Mouse (Mus musculus) MEL (cell line): ENCODE results near the gene Klri2. TPM values are rescaled to one million over a fixed set of nuclear protein-coding genes. Genes with fewer than 3 reads are reported as not detected.

Source experiments
- DNase-seq: peaks from one replicate; pipeline ENCODE4 v3.0.0; 2011; ENCODE audit warnings: low read depth, low spot score
- H3K27ac ChIP-seq: 2 replicates; pipeline ENCODE4 v1.5.1; 2012; ENCODE audit warnings: low read depth, mild to moderate bottlenecking, control low read depth, low read length, moderate library complexity; ENCODE audit not compliant: control insufficient read depth
- H3K27me3 ChIP-seq, 2 experiments: fragments of 150-350 bp in 1 of 2; sonication (generic) in 1 of 2; 2 replicates each; pipeline ENCODE4 v1.6.1; 2012; ENCODE audit warnings: low read length in 2 of 2, mild to moderate bottlenecking in 2 of 2, improper control_type of control experiment in 1 of 2, moderate library complexity in 1 of 2; ENCODE audit not compliant: insufficient read depth in 2 of 2, control insufficient read depth in 1 of 2
- H3K36me3 ChIP-seq, 2 experiments: 2 replicates each; pipeline ENCODE4 v1.6.1; 2012 to 2014; ENCODE audit warnings: low read length in 2 of 2, improper control_type of control experiment in 1 of 2, inconsistent platforms in 1 of 2, mild to moderate bottlenecking in 1 of 2; ENCODE audit not compliant: insufficient read depth in 2 of 2, control insufficient read depth in 1 of 2
- H3K4me1 ChIP-seq, 2 experiments: fragments of 150-350 bp in 1 of 2; sonication (generic) in 1 of 2; 2 replicates each; pipeline ENCODE4 v1.6.1; 2012; ENCODE audit warnings: low read length in 2 of 2, improper control_type of control experiment in 1 of 2, mild to moderate bottlenecking in 1 of 2; ENCODE audit not compliant: insufficient read depth in 2 of 2, control insufficient read depth in 1 of 2
- H3K4me3 ChIP-seq, 2 experiments: fragments of 150-350 bp in 1 of 2; sonication (generic) in 1 of 2; 2 replicates each; pipeline ENCODE4 v1.5.1; 2012; ENCODE audit warnings: low read depth in 2 of 2, low read length in 2 of 2, mild to moderate bottlenecking in 2 of 2, moderate library complexity in 2 of 2, control low read depth in 1 of 2, improper control_type of control experiment in 1 of 2; ENCODE audit not compliant: control insufficient read depth in 1 of 2, insufficient read depth in 1 of 2
- H3K79me2 ChIP-seq: 2 replicates; pipeline ENCODE4 v1.6.1; 2012; ENCODE audit warnings: mild to moderate bottlenecking, low read length, moderate library complexity; ENCODE audit not compliant: control insufficient read depth, poor library complexity, insufficient read depth
- H3K9ac ChIP-seq: 2 replicates; pipeline ENCODE4 v1.6.1; 2012; ENCODE audit warnings: low read depth, mild to moderate bottlenecking, control low read depth, low read length, moderate library complexity; ENCODE audit not compliant: control insufficient read depth, poor library complexity, severe bottlenecking
- H3K9me3 ChIP-seq: fragments of 150-350 bp; sonication (generic); replicated peaks from 2 replicates; pipeline ENCODE4 v1.6.1; 2012; ENCODE audit warnings: mild to moderate bottlenecking, low read length, improper control_type of control experiment, moderate library complexity; ENCODE audit not compliant: insufficient read depth
- CHD1 ChIP-seq: IDR thresholded peaks from 2 replicates; pipeline ENCODE4 v1.6.1; 2012; ENCODE audit warnings: low read depth, mild to moderate bottlenecking, inconsistent platforms, low read length, improper control_type of control experiment
- CHD2 ChIP-seq: IDR thresholded peaks from 2 replicates; pipeline ENCODE4 v1.6.1; 2011; ENCODE audit warnings: low read length, improper control_type of control experiment
- GABPA ChIP-seq: IDR thresholded peaks from 2 replicates; pipeline ENCODE4 v1.6.1; 2012; ENCODE audit warnings: low read depth, mild to moderate bottlenecking, inconsistent platforms, low read length, improper control_type of control experiment, moderate library complexity
- GATA1 ChIP-seq: IDR thresholded peaks from 2 replicates; pipeline ENCODE4 v1.6.1; 2011; ENCODE audit warnings: low read depth, low read length, improper control_type of control experiment
- JUND ChIP-seq: IDR thresholded peaks from 2 replicates; pipeline ENCODE4 v1.6.1; 2011; ENCODE audit warnings: low read depth, mild to moderate bottlenecking, improper control_type of control experiment, low read length
- KAT2A ChIP-seq: conservative IDR thresholded peaks from 2 replicates; pipeline ENCODE4 v1.6.1; 2012; ENCODE audit warnings: low read depth, low read length, improper control_type of control experiment, inconsistent platforms
- MYB ChIP-seq: IDR thresholded peaks from 2 replicates; pipeline ENCODE4 v1.6.1; 2011; ENCODE audit warnings: mild to moderate bottlenecking, low read depth, low read length, improper control_type of control experiment
- MYC ChIP-seq: IDR thresholded peaks from 2 replicates; pipeline ENCODE4 v1.6.1; 2011; ENCODE audit warnings: low read depth, mild to moderate bottlenecking, low read length, improper control_type of control experiment, moderate library complexity
- POLR2A ChIP-seq, 2 experiments: IDR thresholded peaks; 2 replicates each; pipeline ENCODE4 v1.6.1; 2011 to 2012; ENCODE audit warnings: low read length in 2 of 2, mild to moderate bottlenecking in 2 of 2, control low read depth in 1 of 2, improper control_type of control experiment in 1 of 2, low read depth in 1 of 2, moderate library complexity in 1 of 2; ENCODE audit not compliant: control insufficient read depth in 1 of 2, insufficient read depth in 1 of 2, poor library complexity in 1 of 2
- POLR2AphosphoS2 ChIP-seq: IDR thresholded peaks from 2 replicates; pipeline ENCODE4 v1.6.1; 2011; ENCODE audit warnings: low read length, improper control_type of control experiment
- RCOR1 ChIP-seq: IDR thresholded peaks from 2 replicates; pipeline ENCODE4 v1.6.1; 2012; ENCODE audit warnings: low read depth, mild to moderate bottlenecking, inconsistent platforms, low read length, improper control_type of control experiment
- TAL1 ChIP-seq: IDR thresholded peaks from 2 replicates; pipeline ENCODE4 v1.6.1; 2012; ENCODE audit warnings: mild to moderate bottlenecking, inconsistent platforms, low read length, moderate library complexity, mixed read lengths
- TBP ChIP-seq: IDR thresholded peaks from 2 replicates; pipeline ENCODE4 v1.8.0; 2011; ENCODE audit warnings: low read depth, low read length, improper control_type of control experiment
- TCF12 ChIP-seq: IDR thresholded peaks from 2 replicates; pipeline ENCODE4 v1.6.1; 2014; ENCODE audit warnings: low read depth, mild to moderate bottlenecking, inconsistent platforms, low read length, improper control_type of control experiment, moderate library complexity
- USF1 ChIP-seq: IDR thresholded peaks from 2 replicates; pipeline ENCODE4 v1.6.1; 2014; ENCODE audit warnings: low read depth, mild to moderate bottlenecking, inconsistent platforms, low read length, improper control_type of control experiment, moderate library complexity
- USF2 ChIP-seq, 2 experiments: IDR thresholded peaks; 2 replicates each; pipeline ENCODE4 v1.6.1; 2011 to 2012; ENCODE audit warnings: improper control_type of control experiment in 2 of 2, low read length in 2 of 2, borderline replicate concordance in 1 of 2, inconsistent platforms in 1 of 2, low read depth in 1 of 2, mild to moderate bottlenecking in 1 of 2; ENCODE audit not compliant: insufficient read depth in 1 of 2
- ZKSCAN1 ChIP-seq: IDR thresholded peaks from 2 replicates; pipeline ENCODE4 v1.6.1; 2012; ENCODE audit warnings: low read depth, mild to moderate bottlenecking, inconsistent platforms, low read length, improper control_type of control experiment, moderate library complexity
- ZMIZ1 ChIP-seq: IDR thresholded peaks from 2 replicates; pipeline ENCODE4 v1.6.1; 2012; ENCODE audit warnings: low read depth, mild to moderate bottlenecking, inconsistent platforms, low read length, improper control_type of control experiment, moderate library complexity
- polyA plus RNA-seq, 2 experiments: library from polyadenylated mRNA; stranded (reverse) in 1 of 2; unstranded in 1 of 2; fragments of >175 nt in 1 of 2; fragments of >200 nt in 1 of 2; gene quantifications; 2 replicates each; pipeline versions ENCODE4 v1.2.1 to v1.2.4; 2012; ENCODE audit warnings: low replicate concordance in 2 of 2, low read depth in 1 of 2; ENCODE audit not compliant: insufficient read length in 2 of 2, insufficient read depth in 1 of 2, missing spikeins in 1 of 2
- total RNA-seq: library from RNA; depleted of rRNA; stranded (reverse); fragments of 300-350 nt; gene quantifications from 2 replicates; pipeline ENCODE4 v1.2.3, GENCODE M21; 2012

Gene Klri2
- total and polyA plus RNA-seq, 3 experiments, result not detected

GRCm38 (mm10) chr6:129721390-129721789 is 18.9 kb downstream of the Klri2 start:
- DNase-seq, result no peak
- Histone ChIP-seq H3K4me1 (no peaks in the 10 kb centered on the region), H3K9ac (no peak overlapping the region), H3K9me3 (no peaks in the 10 kb centered on the region), H3K27ac (no peak overlapping the region), H3K27me3 (no peaks in the 10 kb centered on the region), H3K4me3 (no peak overlapping the region), H3K79me2 (no peaks in the 10 kb centered on the region), H3K36me3 (no peaks in the 10 kb centered on the region)
- no peak for TF ChIP-seq USF1
- no peak for TF ChIP-seq ZMIZ1
- TF ChIP-seq POLR2A (IDR thresholded peaks at IDR 0.05; ENCODE audit: control insufficient read depth in 1 of 2, insufficient read depth in 1 of 2, low read depth in 1 of 2, low read length in 2 of 2, poor library complexity in 1 of 2), result no peak
- TF ChIP-seq MYB, result no peak
- no peak for TF ChIP-seq ZKSCAN1
- TF ChIP-seq POLR2AphosphoS2, result no peak
- TF ChIP-seq CHD2, result no peak

GRCm38 (mm10) chr6:129720487-129720886 is 19.8 kb downstream of the Klri2 start:
- H3K4me1 ChIP-seq, result no peaks in the 10 kb centered on the region
- no peak overlapping the region for H3K9ac ChIP-seq
- H3K27ac ChIP-seq, result no peak overlapping the region
- H3K79me2 ChIP-seq, result no peaks in the 10 kb centered on the region
- no peak overlapping the region for H3K4me3 ChIP-seq
- H3K27me3 ChIP-seq, result no peaks in the 10 kb centered on the region
- DNase-seq, result no peak
- no peaks in the 10 kb centered on the region for H3K36me3 ChIP-seq
- H3K9me3 ChIP-seq, result no peaks in the 10 kb centered on the region
- TF ChIP-seq JUND, result no peak
- TF ChIP-seq USF2 (IDR thresholded peaks at IDR 0.05; ENCODE audit: borderline replicate concordance in 1 of 2, insufficient read depth in 1 of 2, low read depth in 1 of 2, low read length in 2 of 2), result no peak
- no peak for TF ChIP-seq CHD1
- no peak for TF ChIP-seq TBP
- no peak for TF ChIP-seq KAT2A
- no peak for TF ChIP-seq ZMIZ1
- no peak for TF ChIP-seq USF1
- TF ChIP-seq MYC, result no peak
- TF ChIP-seq GABPA, result no peak
- TF ChIP-seq RCOR1, result no peak
- TF ChIP-seq TCF12, result no peak
- TF ChIP-seq TAL1, result no peak
- TF ChIP-seq GATA1, result no peak
- TF ChIP-seq, all 39 proteins: peak for 0
